Mouse (Mus musculus) heart, adult 2 months (tissue): ENCODE measurements around the gene Olfr64. TPM values are rescaled to one million over a fixed set of nuclear protein-coding genes. Genes with fewer than 3 reads are reported as not detected.

Experiments
- DNase-seq, 2 experiments: peaks; one replicate each; pipeline ENCODE4 v3.0.0; 2021
- H3K27ac ChIP-seq: fragments of 200-600 bp; 2 replicates; pipeline ENCODE4 v1.8.1; 2022
- H3K27me3 ChIP-seq: fragments of 200-500 bp; 2 replicates; pipeline ENCODE4 v1.6.1; 2012; ENCODE audit warnings: mild to moderate bottlenecking, low read length, inconsistent platforms, mixed read lengths; ENCODE audit not compliant: control insufficient read depth, insufficient read depth
- H3K36me3 ChIP-seq: fragments of 200-500 bp; 2 replicates; pipeline ENCODE4 v1.6.1; 2012; ENCODE audit warnings: low read length, inconsistent platforms; ENCODE audit not compliant: control insufficient read depth, insufficient read depth
- H3K4me1 ChIP-seq: fragments of 200-500 bp; 2 replicates; pipeline ENCODE4 v1.6.1; 2011; ENCODE audit warnings: low read length; ENCODE audit not compliant: control insufficient read depth, insufficient read depth
- H3K4me3 ChIP-seq: fragments of 200-600 bp; 2 replicates; pipeline ENCODE4 v1.8.1; 2022
- H3K79me2 ChIP-seq: fragments of 200-500 bp; replicated peaks from 2 replicates; pipeline ENCODE4 v1.6.1; 2012; ENCODE audit warnings: mild to moderate bottlenecking, inconsistent platforms, low read length, moderate library complexity, mixed read lengths; ENCODE audit not compliant: control insufficient read depth, insufficient read depth
- H3K9ac ChIP-seq: fragments of 200-500 bp; 2 replicates; pipeline ENCODE4 v1.6.1; 2012; ENCODE audit warnings: low read depth, mild to moderate bottlenecking, control low read depth, inconsistent platforms, low read length, mixed read lengths
- CTCF ChIP-seq: fragments of 200-600 bp; IDR thresholded peaks from 2 replicates; pipeline ENCODE4 v1.8.1; 2022; ENCODE audit warnings: antibody characterized with exemption, mild to moderate bottlenecking, moderate library complexity
- EP300 ChIP-seq: fragments of 200-500 bp; IDR thresholded peaks from 2 replicates; pipeline ENCODE4 v1.6.1; 2011; ENCODE audit warnings: low read depth, low read length, control low read depth; ENCODE audit not compliant: insufficient read depth
- POLR2A ChIP-seq: fragments of 200-500 bp; IDR thresholded peaks from 2 replicates; pipeline ENCODE4 v1.6.1; 2011; ENCODE audit warnings: mild to moderate bottlenecking, low read depth, low read length, control low read depth; ENCODE audit not compliant: insufficient read depth
- WGBS: fragments of 180-500 bp; shearing (Covaris S2); methylation state at CpG from one replicate; pipeline ENCODE4 v1.1.7; 2018; 5-methylcytosine and 5-hydroxymethylcytosine counted together
- intact Hi-C: fragments of 180-260 bp; cut with DNase I; formaldehyde crosslinking; loops from one replicate; pipeline ENCODE4 v1.15.1; 2025
- polyA plus RNA-seq: library from polyadenylated mRNA; depleted of rRNA; stranded (reverse); fragments of >200 nt; gene quantifications from 2 replicates; pipeline ENCODE4 v1.2.3, GENCODE M21; 2012; rRNA removed
- total RNA-seq, 2 experiments: library from RNA; stranded (reverse); gene quantifications; 2 replicates each; pipeline ENCODE4 v1.2.3; 2021

Olfr64 gene
- total and polyA plus RNA-seq, 3 experiments: not detected

DNA sequence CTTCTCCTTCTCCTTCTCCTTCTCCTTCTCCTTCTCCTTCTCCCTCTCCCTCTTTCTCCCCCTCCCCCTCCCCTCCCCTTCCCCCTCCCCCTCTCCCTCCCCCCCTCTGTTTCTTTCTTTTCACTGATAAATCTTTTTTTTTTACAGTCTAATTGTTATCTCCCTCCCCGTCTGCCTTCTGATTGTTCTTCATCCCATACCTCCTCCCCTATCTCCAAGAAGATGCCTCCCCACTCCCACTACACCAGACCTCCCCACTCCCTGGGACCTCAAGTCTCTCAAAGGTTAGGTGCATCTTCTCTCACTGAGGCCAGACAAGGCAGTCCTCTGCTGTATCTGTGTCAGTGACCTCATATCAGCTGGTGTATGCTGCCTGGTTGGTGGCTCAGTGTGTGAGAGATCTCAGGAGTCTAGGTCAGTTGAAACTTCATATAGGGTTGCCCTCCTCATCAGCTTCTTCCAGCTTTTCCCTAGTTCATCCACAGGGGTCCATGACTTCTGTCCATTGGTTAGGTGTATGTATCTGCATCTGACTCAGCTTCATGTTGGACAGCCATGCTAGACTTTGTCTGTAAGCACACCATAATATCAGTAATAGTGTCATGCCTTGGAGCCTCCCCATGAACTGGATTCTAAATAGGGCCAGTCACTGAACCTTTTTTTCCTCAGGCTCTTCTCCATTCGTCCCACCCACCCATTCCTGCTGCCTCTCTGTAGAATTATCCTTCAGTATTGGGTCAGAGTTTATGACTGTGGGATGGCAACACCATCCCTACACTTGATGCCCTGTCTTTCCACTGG lies 49.6 kb downstream of the Olfr64 start:
- TF ChIP-seq POLR2A: no peak
- TF ChIP-seq EP300: no peak
- TF ChIP-seq CTCF: no peak
- H3K79me2 ChIP-seq: no peaks in the 10 kb centered on the region
- intact Hi-C loops: no loop called here
- no peaks in the 10 kb centered on the region for H3K27me3 ChIP-seq
- no peak overlapping the region for H3K9ac ChIP-seq
- no peak overlapping the region for H3K27ac ChIP-seq
- H3K4me3 ChIP-seq: no peak overlapping the region
- 27% methylated on average over 2 of the region's 2 CpGs for WGBS
- no peaks in the 10 kb centered on the region for H3K36me3 ChIP-seq
- no peaks in the 10 kb centered on the region for H3K4me1 ChIP-seq
- no peak for DNase-seq

DNA sequence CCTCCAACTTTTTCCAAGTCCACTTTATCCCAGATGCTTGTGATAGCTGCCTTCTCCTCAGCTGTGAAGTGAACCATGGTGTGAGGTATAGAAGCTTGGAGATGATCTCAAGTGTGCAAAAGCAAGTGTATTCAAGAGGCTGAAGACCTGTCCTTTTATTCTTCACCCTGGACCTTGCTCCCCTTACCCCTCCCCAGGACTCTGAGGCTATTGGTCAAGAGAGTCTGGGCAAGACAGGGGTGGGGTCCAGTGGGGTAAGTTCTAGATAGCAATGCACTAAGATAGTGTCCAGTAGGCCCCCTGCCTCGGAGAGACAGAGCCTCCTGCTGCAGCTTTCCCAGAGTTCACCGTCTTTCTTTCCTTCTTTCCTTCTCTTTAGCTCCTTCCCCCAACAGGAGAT lies 51.3 kb downstream of the Olfr64 start, which contains the start of gene Hbb-bh1:
TSS of gene Hbb-bh1 (minus strand) at position 131 of the 400 bp plus-strand sequence.
- Histone ChIP-seq H3K27ac (no peak within 1 kb of the TSS), H3K27me3 (no peaks in the 10 kb centered on the region), H3K36me3 (no peaks in the 10 kb centered on the region), H3K9ac (no peak within 1 kb of the TSS), H3K4me3 (no peak within 1 kb of the TSS), H3K4me1 (no peaks in the 10 kb centered on the region), H3K79me2 (no peaks in the 10 kb centered on the region)
- 88% methylated on average over 2 of the region's 2 CpGs for WGBS
- intact Hi-C loops: no loop called here
- no peak for DNase-seq
- TF ChIP-seq POLR2A: no peak
- no peak for TF ChIP-seq CTCF

DNA sequence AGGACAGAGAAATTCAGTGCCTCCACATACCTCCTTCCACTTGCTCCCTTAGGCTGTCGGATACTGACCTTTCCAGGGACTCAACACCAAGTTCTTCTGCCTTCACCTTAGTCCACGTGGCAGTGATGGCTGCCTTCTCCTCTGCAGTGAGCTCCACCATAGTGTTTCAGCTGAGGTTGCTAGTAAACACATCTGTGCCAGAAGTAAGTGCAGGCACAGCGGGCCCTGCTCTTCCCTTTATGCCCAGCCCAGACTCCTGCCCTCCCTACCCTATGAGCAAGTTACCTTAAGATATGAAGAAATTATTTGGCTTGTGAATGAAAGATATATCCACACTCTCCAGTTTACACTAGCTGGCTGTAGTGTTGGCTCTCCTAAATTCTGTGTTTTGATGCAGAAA lies 54.0 kb downstream of the Olfr64 start, which contains the start of gene Hbb-bh2:
TSS of gene Hbb-bh2 (minus strand) at position 253 of the 400 bp plus-strand sequence.
- H3K4me3 ChIP-seq: no peak within 1 kb of the TSS
- no peaks in the 10 kb centered on the region for H3K79me2 ChIP-seq
- H3K4me1 ChIP-seq: no peaks in the 10 kb centered on the region
- no peak for DNase-seq
- no peaks in the 10 kb centered on the region for H3K36me3 ChIP-seq
- no peak for TF ChIP-seq EP300
- TF ChIP-seq POLR2A: no peak
- no peak for TF ChIP-seq CTCF
- 59% methylated on average over 3 of the region's 3 CpGs for WGBS
- no peaks in the 10 kb centered on the region for H3K27me3 ChIP-seq
- no peak within 1 kb of the TSS for H3K9ac ChIP-seq
- H3K27ac ChIP-seq: no peak within 1 kb of the TSS
- intact Hi-C loops: no loop called here

Other genes starting within 250 kb of the Olfr64 start
Only the 30 nearest of the 33 such genes appear.
- gene Olfr623, start 230.8 kb downstream of the Olfr64 start, total RNA-seq: not detected
- gene Olfr623, start 230.8 kb downstream of the Olfr64 start, polyA plus RNA-seq: not detected in 2 replicates
- not detected for gene Olfr624, start 223.3 kb downstream of the Olfr64 start, total RNA-seq
- gene Olfr624, start 223.3 kb downstream of the Olfr64 start, polyA plus RNA-seq: 0.03 TPM in 1 of 2 replicates, not detected in the other
- gene Olfr625-ps1, start 211.8 kb downstream of the Olfr64 start, total RNA-seq: not detected
- not detected in 2 replicates for gene Olfr625-ps1, start 211.8 kb downstream of the Olfr64 start, polyA plus RNA-seq
- not detected for gene Olfr243, start 179.8 kb downstream of the Olfr64 start, total RNA-seq
- not detected in 2 replicates for gene Olfr243, start 179.8 kb downstream of the Olfr64 start, polyA plus RNA-seq
- gene Olfr628, start 164.1 kb downstream of the Olfr64 start, total RNA-seq: not detected
- not detected in 2 replicates for gene Olfr628, start 164.1 kb downstream of the Olfr64 start, polyA plus RNA-seq
- not detected for gene Olfr629, start 149.5 kb downstream of the Olfr64 start, total RNA-seq
- not detected in 2 replicates for gene Olfr629, start 149.5 kb downstream of the Olfr64 start, polyA plus RNA-seq
- gene Olfr630, start 137.2 kb downstream of the Olfr64 start, total RNA-seq: not detected
- not detected in 2 replicates for gene Olfr630, start 137.2 kb downstream of the Olfr64 start, polyA plus RNA-seq
- gene Olfr69, start 122.9 kb downstream of the Olfr64 start, total RNA-seq: not detected
- gene Olfr69, start 122.9 kb downstream of the Olfr64 start, polyA plus RNA-seq: not detected in 2 replicates
- gene Olfr68, start 114.8 kb downstream of the Olfr64 start, total RNA-seq: not detected
- gene Olfr68, start 114.8 kb downstream of the Olfr64 start, polyA plus RNA-seq: not detected in 2 replicates
- gene Olfr67, start 102.7 kb downstream of the Olfr64 start, total RNA-seq: not detected
- gene Olfr67, start 102.7 kb downstream of the Olfr64 start, polyA plus RNA-seq: not detected in 2 replicates
- 1,000 to 10,000 TPM in 1 of 2 experiments, 100 to 1,000 TPM in 1; 558 to 4,688 TPM for gene Hbb-bt, start 80.5 kb downstream of the Olfr64 start, total RNA-seq
- gene Hbb-bt, start 80.5 kb downstream of the Olfr64 start, polyA plus RNA-seq: 954 and 7,998 TPM in 2 replicates
- gene Hbb-bs, start 66.4 kb downstream of the Olfr64 start, total RNA-seq: over 10,000 TPM in 1 of 2 experiments, 1,000 to 10,000 TPM in 1; 5,780 to 41,164 TPM
- gene Hbb-bs, start 66.4 kb downstream of the Olfr64 start, polyA plus RNA-seq: 10,215 and 68,774 TPM in 2 replicates
- not detected for gene Hbb-bh2, start 54.0 kb downstream of the Olfr64 start, total RNA-seq
- not detected in 2 replicates for gene Hbb-bh2, start 54.0 kb downstream of the Olfr64 start, polyA plus RNA-seq
- not detected for gene Hbb-bh1, start 51.3 kb downstream of the Olfr64 start, total RNA-seq
- not detected in 2 replicates for gene Hbb-bh1, start 51.3 kb downstream of the Olfr64 start, polyA plus RNA-seq
- not detected for gene Hbb-y, start 41.3 kb downstream of the Olfr64 start, total RNA-seq
- gene Hbb-y, start 41.3 kb downstream of the Olfr64 start, polyA plus RNA-seq: not detected in 2 replicates
- not detected for gene Olfr66, start 8.2 kb downstream of the Olfr64 start, total RNA-seq
- gene Olfr66, start 8.2 kb downstream of the Olfr64 start, polyA plus RNA-seq: not detected in 2 replicates
- not detected for gene Olfr65, start 9.0 kb upstream of the Olfr64 start, total RNA-seq
- gene Olfr65, start 9.0 kb upstream of the Olfr64 start, polyA plus RNA-seq: not detected in 2 replicates
- not detected for gene Olfr631, start 34.3 kb upstream of the Olfr64 start, total RNA-seq
- not detected in 2 replicates for gene Olfr631, start 34.3 kb upstream of the Olfr64 start, polyA plus RNA-seq
- not detected for gene Olfr632, start 39.9 kb upstream of the Olfr64 start, total RNA-seq
- not detected in 2 replicates for gene Olfr632, start 39.9 kb upstream of the Olfr64 start, polyA plus RNA-seq
- not detected for gene Olfr633, start 50.0 kb upstream of the Olfr64 start, total RNA-seq
- gene Olfr633, start 50.0 kb upstream of the Olfr64 start, polyA plus RNA-seq: not detected in 2 replicates
- gene Olfr635, start 76.7 kb upstream of the Olfr64 start, total RNA-seq: not detected
- gene Olfr635, start 76.7 kb upstream of the Olfr64 start, polyA plus RNA-seq: not detected in 2 replicates
- not detected for gene Olfr638, start 104.3 kb upstream of the Olfr64 start, total RNA-seq
- not detected in 2 replicates for gene Olfr638, start 104.3 kb upstream of the Olfr64 start, polyA plus RNA-seq
- gene Olfr639, start 122.8 kb upstream of the Olfr64 start, total RNA-seq: under 1 TPM in 1 of 2 experiments, not detected in 1; 0.02 TPM
- gene Olfr639, start 122.8 kb upstream of the Olfr64 start, polyA plus RNA-seq: not detected in 2 replicates
- gene Olfr640, start 131.1 kb upstream of the Olfr64 start, total RNA-seq: not detected
- gene Olfr640, start 131.1 kb upstream of the Olfr64 start, polyA plus RNA-seq: not detected in 2 replicates
- not detected for gene Olfr641, start 141.0 kb upstream of the Olfr64 start, total RNA-seq
- gene Olfr641, start 141.0 kb upstream of the Olfr64 start, polyA plus RNA-seq: not detected in 2 replicates
- gene Olfr642, start 158.2 kb upstream of the Olfr64 start, total RNA-seq: not detected
- gene Olfr642, start 158.2 kb upstream of the Olfr64 start, polyA plus RNA-seq: not detected in 2 replicates
- gene 4930516K23Rik, start 167.0 kb upstream of the Olfr64 start, total RNA-seq: not detected
- gene 4930516K23Rik, start 167.0 kb upstream of the Olfr64 start, polyA plus RNA-seq: not detected in 2 replicates
- not detected for gene Olfr644, start 177.4 kb upstream of the Olfr64 start, total RNA-seq
- not detected in 2 replicates for gene Olfr644, start 177.4 kb upstream of the Olfr64 start, polyA plus RNA-seq
- not detected for gene Olfr645, start 191.0 kb upstream of the Olfr64 start, total RNA-seq
- not detected in 2 replicates for gene Olfr645, start 191.0 kb upstream of the Olfr64 start, polyA plus RNA-seq
- under 1 TPM in 1 of 2 experiments, not detected in 1; 0.08 TPM for gene Olfr646, start 210.4 kb upstream of the Olfr64 start, total RNA-seq
- not detected in 2 replicates for gene Olfr646, start 210.4 kb upstream of the Olfr64 start, polyA plus RNA-seq